Mouse (Mus musculus): ENCODE results near the gene Slc9a5.

Gene Slc9a5

DNA sequence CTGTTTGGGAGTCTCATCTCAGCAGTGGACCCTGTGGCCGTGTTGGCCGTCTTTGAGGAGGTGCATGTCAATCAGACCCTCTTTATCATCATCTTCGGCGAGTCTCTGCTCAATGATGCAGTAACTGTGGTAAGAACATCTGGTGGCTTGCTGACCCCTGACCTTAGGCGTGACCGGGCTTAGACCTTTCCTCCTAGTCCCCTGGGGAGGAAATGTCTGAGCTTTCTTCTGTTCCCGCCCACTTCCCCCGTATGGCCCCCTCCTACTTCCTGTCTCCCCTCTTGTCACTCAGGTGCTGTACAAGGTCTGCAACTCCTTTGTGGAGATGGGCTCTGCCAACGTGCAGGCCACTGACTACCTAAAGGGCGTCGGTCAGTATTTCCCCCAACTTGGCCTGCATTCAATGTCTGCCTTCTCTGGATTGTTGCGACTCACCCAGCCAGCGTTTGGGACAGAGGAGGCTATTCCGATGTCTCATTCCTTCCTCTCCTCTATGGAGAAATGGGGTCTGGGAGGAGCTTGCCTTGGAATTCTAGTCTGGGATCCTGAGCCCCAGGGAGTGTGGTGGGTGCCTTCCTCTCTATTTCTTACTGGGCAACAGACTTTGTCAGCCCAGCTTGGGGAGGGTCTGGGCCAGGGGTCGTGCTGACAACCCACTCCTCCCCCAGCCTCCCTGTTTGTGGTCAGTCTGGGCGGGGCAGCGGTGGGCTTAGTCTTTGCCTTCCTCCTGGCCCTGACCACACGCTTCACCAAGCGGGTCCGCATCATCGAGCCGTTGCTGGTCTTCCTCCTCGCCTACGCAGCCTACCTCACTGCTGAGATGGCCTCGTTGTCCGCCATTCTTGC lies 6.8 kb downstream of the Slc9a5 start:
- no peak for DNase-seq (ENCODE audit: low spot score)

DNA sequence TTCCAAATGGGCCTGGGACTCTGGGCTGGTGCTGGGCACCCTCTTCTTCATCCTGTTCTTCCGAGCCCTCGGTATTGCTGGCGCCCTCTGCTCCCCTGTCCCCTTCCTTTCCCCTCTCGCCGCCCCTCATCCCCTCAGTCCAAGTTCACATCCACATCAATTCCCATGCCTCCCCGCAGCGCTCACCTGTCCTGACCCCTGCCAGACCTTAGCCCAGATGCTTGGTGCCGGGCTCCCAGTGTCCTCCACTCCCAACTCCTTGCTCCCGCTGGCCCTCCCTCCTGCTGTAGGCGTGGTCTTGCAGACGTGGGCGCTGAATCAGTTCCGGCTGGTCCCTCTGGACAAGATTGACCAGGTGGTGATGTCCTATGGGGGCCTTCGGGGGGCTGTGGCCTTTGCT lies 8.0 kb downstream of the Slc9a5 start:
- no peak for DNase-seq (ENCODE audit: low spot score)

DNA sequence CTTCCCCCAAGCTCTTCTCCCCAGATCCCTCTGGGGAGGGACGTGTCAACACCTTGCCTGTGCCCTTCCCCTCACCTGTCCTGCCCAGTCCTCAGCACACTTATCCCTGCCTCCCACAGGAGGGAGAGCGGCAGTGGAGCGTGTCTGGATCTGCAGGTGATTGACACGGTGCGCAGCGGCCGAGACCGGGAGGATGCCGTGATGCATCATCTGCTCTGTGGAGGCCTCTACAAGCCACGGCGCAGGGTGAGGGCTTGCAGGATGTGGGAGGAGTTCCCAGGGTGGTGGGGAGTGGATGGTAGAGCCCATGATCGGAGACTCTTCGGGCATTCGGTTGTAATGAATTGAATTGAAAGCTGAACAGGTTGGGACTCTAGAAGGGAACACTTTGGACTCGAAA lies 10.6 kb downstream of the Slc9a5 start:
- no peak for DNase-seq (ENCODE audit: low spot score)

- DNase-seq (ENCODE audit: low spot score), result no peak
These were observed 11.0 kb downstream of the Slc9a5 start for GRCm38 (mm10) chr8:105359646-105360045.

DNA sequence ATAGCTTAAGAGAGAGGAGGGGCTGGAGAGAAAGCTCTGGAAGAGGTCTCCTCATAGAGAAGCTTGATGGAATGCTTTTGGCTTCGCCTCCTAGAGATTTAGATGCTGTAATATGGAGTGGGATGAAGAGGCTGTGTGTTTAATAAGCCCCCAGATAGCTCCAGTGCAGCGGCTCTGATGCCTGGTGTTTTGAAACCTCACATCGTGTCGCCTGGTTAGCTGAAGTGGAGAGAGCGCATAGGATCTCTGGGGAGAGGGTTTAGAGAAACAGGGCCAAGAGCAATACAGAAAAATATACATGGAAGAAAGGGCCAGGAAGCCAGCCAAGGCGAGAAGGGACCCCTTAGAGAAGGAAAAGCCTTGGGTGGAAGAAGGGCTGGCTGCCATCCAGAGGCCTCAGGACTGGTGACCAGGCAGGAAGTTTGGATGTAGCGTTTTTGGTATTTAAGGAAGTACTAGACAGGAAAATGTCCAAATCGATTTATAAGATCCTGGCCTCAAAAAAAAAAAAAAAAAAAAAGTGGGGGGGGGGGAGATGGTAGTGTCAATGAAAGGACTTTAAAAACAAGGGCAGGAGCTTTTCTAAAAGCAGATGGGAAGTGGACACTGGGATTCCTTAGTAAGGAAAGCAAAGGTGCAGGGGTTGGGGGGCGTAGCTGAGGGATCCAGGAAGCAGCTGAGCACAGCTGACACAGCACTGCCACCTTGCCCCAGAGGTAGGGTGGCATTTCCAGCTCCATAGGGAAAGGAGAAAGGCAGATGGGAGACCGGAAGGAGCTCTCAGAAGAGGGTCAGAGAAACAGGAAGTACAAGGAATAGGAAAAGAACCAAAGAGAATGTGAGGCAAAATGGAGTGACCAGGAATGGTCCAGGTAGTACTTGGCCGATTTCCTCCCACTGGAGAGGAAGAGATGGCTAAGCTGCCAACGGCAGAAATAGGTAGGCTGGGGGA lies 13.4 kb downstream of the Slc9a5 start:
- DNase-seq (ENCODE audit: low spot score), result no peak

- DNase-seq (ENCODE audit: low spot score), result no peak
These were observed 18.5 kb downstream of the Slc9a5 start for GRCm38 (mm10) chr8:105367107-105367506.

DNA sequence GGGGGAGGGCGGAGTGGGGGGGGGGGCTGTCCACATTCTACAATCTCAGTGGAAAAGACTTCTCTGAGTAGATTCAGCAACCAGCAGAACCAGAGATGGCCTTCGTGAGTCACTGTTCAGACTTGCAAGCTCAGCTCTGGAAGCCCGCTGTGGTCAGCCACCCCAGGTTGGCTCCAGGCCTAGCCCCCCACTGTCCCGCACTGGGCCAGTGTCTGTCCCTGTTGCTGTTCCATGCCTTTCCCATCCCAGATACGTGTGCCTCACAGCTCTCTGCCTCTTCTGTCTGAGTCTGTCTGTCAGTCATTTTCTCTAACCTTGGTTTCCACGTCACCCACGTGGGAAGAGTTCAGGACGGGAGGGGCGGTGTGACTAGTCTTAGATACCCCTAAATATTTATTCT lies 23.8 kb downstream of the Slc9a5 start:
- no peak for DNase-seq (ENCODE audit: low spot score)

- no peak for DNase-seq (ENCODE audit: low spot score)
These were observed 24.4 kb downstream of the Slc9a5 start, which contains the start of gene Plekhg4 for GRCm38 (mm10) chr8:105373032-105373431. Plekhg4 (plus strand) TSS chr8:105373274.

- DNase-seq (ENCODE audit: low spot score), result peak; percentile 88
These were observed 25.9 kb downstream of the Slc9a5 start for GRCm38 (mm10) chr8:105374513-105374966.

DNA sequence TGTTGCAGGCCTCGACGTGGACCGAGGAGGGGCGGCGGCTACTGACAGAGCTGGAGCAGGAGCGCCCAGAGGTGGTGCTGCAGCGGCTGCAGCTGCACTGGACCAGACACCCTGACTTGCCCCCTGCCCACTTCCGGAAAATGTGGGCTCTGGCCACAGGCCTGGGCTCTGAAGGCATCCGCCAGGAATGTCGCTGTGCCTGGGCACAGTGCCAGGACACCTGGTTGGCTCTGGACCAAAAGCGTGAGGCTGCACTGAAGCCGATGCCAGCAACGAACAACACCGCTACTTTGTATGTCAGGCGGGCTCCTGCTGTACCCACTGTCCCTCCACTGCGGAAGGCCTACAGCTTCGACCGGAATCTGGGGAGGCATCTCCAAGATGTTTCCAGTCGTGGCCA lies 30.0 kb downstream of the Slc9a5 start:
- DNase-seq (ENCODE audit: low spot score), result peak; percentile 58

- no peak for DNase-seq (ENCODE audit: low spot score)
These were observed 31.7 kb downstream of the Slc9a5 start for GRCm38 (mm10) chr8:105380308-105380707.

DNA sequence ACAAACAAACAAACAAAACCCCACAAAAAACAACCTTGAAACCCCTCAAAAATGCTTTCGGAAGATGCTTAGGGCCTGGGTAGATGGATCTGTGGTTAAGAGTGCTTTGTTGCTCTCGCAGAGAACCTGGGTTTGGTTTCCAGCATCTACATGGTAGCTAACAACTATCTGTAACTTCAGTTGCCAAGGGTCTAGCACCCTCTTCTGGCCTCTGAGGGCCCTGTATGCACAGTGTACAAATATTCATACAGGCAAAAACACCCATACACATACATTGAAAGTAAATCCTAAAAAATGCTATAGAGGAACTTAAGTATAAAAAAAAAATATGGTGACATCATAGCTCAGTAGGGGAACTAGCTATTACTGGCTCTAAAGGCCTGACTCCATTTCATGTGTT lies 35.4 kb downstream of the Slc9a5 start:
- no peak for DNase-seq (ENCODE audit: low spot score)

DNA sequence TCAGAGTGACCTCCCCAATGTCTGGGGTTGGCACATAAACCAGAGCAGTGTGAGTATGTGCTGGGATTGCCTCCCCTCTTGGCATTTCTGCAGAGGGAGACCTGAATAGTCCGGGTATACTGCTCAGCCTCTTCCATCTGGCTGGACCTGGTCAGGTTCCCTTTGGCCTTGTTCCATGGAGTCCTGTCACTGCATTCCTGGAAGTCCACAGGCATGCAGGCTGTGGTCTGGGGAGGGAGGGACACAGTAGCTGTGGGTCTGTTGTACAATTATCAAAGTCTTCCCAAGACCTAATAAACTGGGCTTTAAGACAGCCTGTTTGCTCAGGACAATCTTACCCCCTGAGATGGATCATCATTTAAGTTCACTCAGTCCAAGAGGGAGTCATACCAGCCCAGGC lies 38.5 kb downstream of the Slc9a5 start:
- DNase-seq (ENCODE audit: low spot score), result no peak

DNA sequence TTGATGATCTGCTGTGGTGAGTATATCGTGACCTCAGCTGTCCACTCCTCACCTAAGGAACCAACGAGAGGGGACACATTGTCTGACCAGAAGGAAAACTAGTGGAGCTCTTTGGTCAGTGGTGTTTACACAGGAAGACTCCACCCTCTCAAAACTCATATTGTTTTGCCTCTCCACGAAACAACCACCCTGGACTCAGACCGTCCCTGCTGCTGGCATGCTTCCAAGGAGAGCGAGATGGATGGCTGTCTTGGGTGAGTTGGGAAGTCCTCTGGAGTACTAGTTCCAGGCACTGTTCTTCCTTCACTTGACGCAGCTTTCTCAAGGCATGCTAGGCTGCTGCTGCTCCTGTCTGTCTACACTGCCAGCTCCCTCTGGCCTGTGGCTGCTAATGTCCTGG lies 40.5 kb downstream of the Slc9a5 start:
- DNase-seq (ENCODE audit: low spot score), result no peak

DNA sequence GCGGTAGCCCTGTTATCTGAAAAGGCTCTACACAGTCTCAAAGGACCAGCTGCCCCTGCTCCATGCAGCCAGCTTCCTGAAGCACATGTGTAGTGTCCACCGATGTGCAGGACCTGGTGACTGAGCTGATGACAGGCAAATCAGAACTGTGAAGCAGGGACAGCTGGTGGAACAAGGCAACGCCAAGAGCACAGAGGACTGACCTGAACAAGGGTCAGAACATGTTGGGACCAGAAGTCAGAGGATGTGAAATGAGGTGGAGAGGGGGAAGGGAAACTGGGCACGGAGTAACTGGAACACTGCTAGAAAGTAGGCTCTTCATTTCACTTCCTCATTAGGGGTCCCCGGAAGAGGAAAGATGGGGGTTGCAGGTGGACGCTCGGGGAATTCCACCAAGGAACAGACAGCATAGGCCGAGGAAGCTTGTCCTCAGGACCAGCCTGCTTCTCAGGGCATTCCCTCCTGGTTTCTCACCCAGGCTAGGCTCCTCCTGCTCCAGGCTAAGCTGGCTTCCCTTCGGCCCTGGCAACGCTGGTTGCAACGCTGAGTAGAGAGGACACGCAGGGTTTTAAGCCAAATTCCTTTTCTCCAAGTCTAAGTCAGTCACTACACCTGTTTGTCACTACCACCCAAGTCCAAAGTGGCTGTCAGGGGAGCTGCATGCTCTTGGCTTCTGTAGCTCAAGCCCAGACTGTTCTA lies 44.6 kb downstream of the Slc9a5 start:
- no peak for DNase-seq (ENCODE audit: low spot score)

GRCm38 (mm10) chr8:105393915-105394314 lies 45.3 kb downstream of the Slc9a5 start:
- DNase-seq (ENCODE audit: low spot score), result no peak

- DNase-seq (ENCODE audit: low spot score), result no peak
These were observed 49.1 kb downstream of the Slc9a5 start for GRCm38 (mm10) chr8:105397747-105398146.

GRCm38 (mm10) chr8:105400016-105400415 lies 51.4 kb downstream of the Slc9a5 start:
- no peak for DNase-seq (ENCODE audit: low spot score)

- no peak for DNase-seq (ENCODE audit: low spot score)
These were observed 54.8 kb downstream of the Slc9a5 start for GRCm38 (mm10) chr8:105403467-105403866.

DNA sequence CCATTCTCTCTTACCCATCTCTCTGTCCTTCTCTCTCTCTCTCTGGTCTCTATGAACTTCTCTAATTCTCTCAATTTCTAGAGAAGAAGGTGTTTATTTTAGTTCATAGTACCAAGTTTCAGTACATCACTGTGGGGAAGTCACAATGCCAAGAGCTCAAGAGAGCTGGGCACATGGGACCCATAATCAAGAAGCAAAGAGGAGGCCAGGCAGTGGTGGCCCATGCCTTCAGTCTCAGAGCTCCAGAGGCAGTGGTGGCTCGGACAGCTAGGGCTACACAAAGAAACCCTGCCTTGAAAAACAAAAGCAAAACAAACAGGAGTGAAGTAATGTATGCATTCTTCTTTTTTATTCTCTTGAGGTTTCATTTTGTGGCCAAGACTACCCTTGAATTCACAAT lies 55.9 kb downstream of the Slc9a5 start:
- no peak for DNase-seq (ENCODE audit: low spot score)

GRCm38 (mm10) chr8:105406416-105406815 lies 57.8 kb downstream of the Slc9a5 start:
- no peak for DNase-seq (ENCODE audit: low spot score)

- no peak for DNase-seq (ENCODE audit: low spot score)
These were observed 59.7 kb downstream of the Slc9a5 start for GRCm38 (mm10) chr8:105408331-105408730.

Data from testis, postnatal 14 days (tissue).